In the genomic region with DNA sequence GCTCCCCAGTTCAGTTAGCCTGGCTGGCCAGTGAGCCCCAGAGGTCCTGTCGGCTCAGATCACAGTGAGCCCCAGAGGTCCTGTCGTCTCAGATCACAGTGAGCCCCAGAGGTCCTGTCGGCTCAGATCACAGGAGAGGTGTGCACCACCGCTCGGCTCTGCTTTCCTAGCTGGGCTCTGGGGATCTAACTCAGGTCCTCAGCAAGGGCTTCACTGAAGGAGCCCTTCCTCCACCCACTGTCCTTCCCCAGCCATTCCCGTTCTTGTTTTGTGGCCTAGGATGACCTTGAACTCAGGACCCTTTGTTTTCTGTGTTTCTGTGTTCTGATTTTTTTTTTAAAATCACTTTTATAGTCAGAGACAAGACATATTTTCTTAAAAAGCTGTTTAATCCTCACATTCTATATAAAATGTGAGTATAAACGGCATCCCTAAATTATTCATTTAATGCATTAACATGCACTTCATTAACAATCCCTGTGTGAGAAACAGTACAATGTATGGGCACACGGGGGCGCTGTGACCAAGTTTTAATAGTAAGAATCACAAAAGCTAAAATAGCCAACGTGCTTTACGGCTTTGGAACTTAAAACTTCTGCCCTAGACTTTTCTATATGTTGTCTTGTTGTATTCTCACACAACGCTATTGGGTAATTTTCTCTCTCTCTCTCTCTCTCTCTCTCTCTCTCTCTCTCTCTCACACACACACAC, we compare ENCODE assay signal across 9 mouse cellular contexts. TPM values are rescaled to one million over a fixed set of nuclear protein-coding genes. Genes with fewer than 3 reads are reported as not detected.
A peak's percentile ranks its signal among the peaks of the same experiment; 100 is the strongest.
DNase-seq lines count a peak whose midpoint lies in the region; ATAC-seq and TF ChIP-seq lines count a peak whose summit lies in the region.
"Had no signal": no experiment of that assay in that cellular context is flagged by ENCODE, and none has a peak within 500 bp of the region (broad histone marks: within the 10 kb centered on the region; RNA-seq: fewer than 3 reads in every experiment).

No protein-coding gene starts in this region.

- no peaks in the 10 kb centered on the region for H3K36me3 ChIP-seq in kidney, adult 2 months (ENCODE audit: control insufficient read depth, insufficient read depth, low read length)
- H3K36me3 ChIP-seq in kidney, embryonic 16.5 days (ENCODE audit: insufficient read depth, low read length): no peaks in the 10 kb centered on the region
- H3K36me3 ChIP-seq in heart, embryonic 14.5 days (ENCODE audit: control insufficient read depth, insufficient read depth, low read length): no peaks in the 10 kb centered on the region

- no peak overlapping the region for H3K4me2 ChIP-seq in kidney, embryonic 16.5 days (replicated peaks; ENCODE audit: low read depth, low read length)
- H3K4me2 ChIP-seq in heart, embryonic 14.5 days (ENCODE audit: low read length): 0 out of 2 replicates have a peak overlapping the region, but pooled peaks have one; percentile 13

- TF ChIP-seq POLR2A in kidney, adult 2 months (IDR thresholded peaks at IDR 0.05; ENCODE audit: low read depth, low read length): no peak

- H3K4me1 ChIP-seq in kidney, adult 2 months (ENCODE audit: control insufficient read depth, insufficient read depth, low read length): no peaks in the 10 kb centered on the region
- no peaks in the 10 kb centered on the region for H3K4me1 ChIP-seq in kidney, embryonic 16.5 days (ENCODE audit: insufficient read depth, low read length)
- H3K4me1 ChIP-seq in heart, embryonic 14.5 days (ENCODE audit: control insufficient read depth in 2 of 2, insufficient read depth in 2 of 2, low read length in 2 of 2): no peaks in the 10 kb centered on the region

- H3K27ac ChIP-seq in kidney, adult 2 months (ENCODE audit: insufficient read depth, low read depth, low read length): no peak overlapping the region
- H3K27ac ChIP-seq in kidney, embryonic 16.5 days (ENCODE audit: low read length): no peak overlapping the region
- H3K27ac ChIP-seq in heart, embryonic 14.5 days (replicated peaks in 1 of 2; ENCODE audit: control insufficient read depth in 1 of 2, insufficient read depth in 1 of 2, low read depth in 2 of 2, low read length in 2 of 2): no peak overlapping the region

- DNase-seq in kidney, adult 2 months: peak; percentile 49
- peak; percentile 86 for DNase-seq in NIH3T3 (ENCODE audit: low read depth)
- peak; percentile 64 to 83 for DNase-seq in cerebellum, postnatal 25 days
- DNase-seq in left cerebral cortex, adult 11 months (ENCODE audit: low spot score): peak; percentile 18
- DNase-seq in naive thymus-derived CD4-positive, alpha-beta T cell, adult 2 months (ENCODE audit: low read depth): peak; percentile 80
- peak; percentile 67 for DNase-seq in thymus, postnatal 14 days

- 0 out of 2 replicates have a peak, but pooled peaks have one; percentile 4 for TF ChIP-seq CTCF in kidney, adult 2 months (conservative IDR thresholded peaks at IDR 0.05; ENCODE audit: insufficient read depth, insufficient read length, low read depth, low read length)

- no peak overlapping the region for H3K9ac ChIP-seq in kidney, embryonic 16.5 days (replicated peaks; ENCODE audit: low read length)
- H3K9ac ChIP-seq in heart, embryonic 14.5 days (ENCODE audit: low read length): no peak overlapping the region

- ATAC-seq in kidney, embryonic 16.5 days (ENCODE audit: low FRiP score, low TSS enrichment): no peak
- ATAC-seq in heart, embryonic 14.5 days (ENCODE audit: insufficient number of reproducible peaks, insufficient read depth, low FRiP score, low read depth): no peak

- no peaks in the 10 kb centered on the region for H3K9me3 ChIP-seq in kidney, embryonic 16.5 days (ENCODE audit: low read length)
- no peaks in the 10 kb centered on the region for H3K9me3 ChIP-seq in heart, embryonic 14.5 days (ENCODE audit: control insufficient read depth, low read length)

- 39% methylated on average over 12 of the region's 12 CpGs for whole genome bisulfite sequencing in kidney, adult 2 months
- WGBS in kidney, embryonic 16.5 days: 41% methylated on average over 12 of the region's 12 CpGs
- WGBS in heart, embryonic 14.5 days: 44% methylated on average over 12 of the region's 12 CpGs

- no peak overlapping the region for H3K4me3 ChIP-seq in kidney, adult 2 months (ENCODE audit: insufficient read depth, low read depth, low read length)
- H3K4me3 ChIP-seq in kidney, embryonic 16.5 days (ENCODE audit: low read length): no peak overlapping the region
- H3K4me3 ChIP-seq in heart, embryonic 14.5 days (ENCODE audit: control insufficient read depth in 1 of 2, insufficient read depth in 1 of 2, low read depth in 1 of 2, low read length in 2 of 2): no peak overlapping the region

- no peaks in the 10 kb centered on the region; the same call in 1 of the 2 replicates for H3K27me3 ChIP-seq in kidney, adult 2 months (replicated peaks; ENCODE audit: control insufficient read depth, insufficient read depth, low read length)
- no peaks in the 10 kb centered on the region for H3K27me3 ChIP-seq in kidney, embryonic 16.5 days (ENCODE audit: insufficient read depth, low read length)
- H3K27me3 ChIP-seq in heart, embryonic 14.5 days (ENCODE audit: control insufficient read depth, insufficient read depth, low read length): no peaks in the 10 kb centered on the region

RNA-seq across cellular contexts. Expression of a gene that starts 16.1 kb away (rescaled TPM):
- polyA plus RNA-seq in kidney, adult 2 months (2012; rRNA removed): not detected in 2 replicates
- 0.21 and 0.30 TPM in 2 replicates for polyA plus RNA-seq in kidney, embryonic 16.5 days (2015; fragmentation: Nextera tagmentation; extraction: Ambion mirVana)
- polyA plus RNA-seq in heart, embryonic 14.5 days (2014; fragmentation: Nextera tagmentation; extraction: Ambion mirVana): not detected in 2 replicates
- polyA plus RNA-seq: gonadal fat pad, adult 2 months had no signal

Comparison
In these comparisons a context has a peak if more than half of its experiments do, and no peak if none do; other contexts are left out.
1. DNase-seq: peak in every context shown above with its lines; median percentile 86 in NIH3T3; 80 in naive thymus-derived CD4-positive, alpha-beta T cell, adult 2 months; 74 in cerebellum, postnatal 25 days; 67 in thymus, postnatal 14 days; 49 in kidney, adult 2 months; 18 in left cerebral cortex, adult 11 months.